Mouse (Mus musculus): Measurements from ENCODE around the gene Syt1.

DNA sequence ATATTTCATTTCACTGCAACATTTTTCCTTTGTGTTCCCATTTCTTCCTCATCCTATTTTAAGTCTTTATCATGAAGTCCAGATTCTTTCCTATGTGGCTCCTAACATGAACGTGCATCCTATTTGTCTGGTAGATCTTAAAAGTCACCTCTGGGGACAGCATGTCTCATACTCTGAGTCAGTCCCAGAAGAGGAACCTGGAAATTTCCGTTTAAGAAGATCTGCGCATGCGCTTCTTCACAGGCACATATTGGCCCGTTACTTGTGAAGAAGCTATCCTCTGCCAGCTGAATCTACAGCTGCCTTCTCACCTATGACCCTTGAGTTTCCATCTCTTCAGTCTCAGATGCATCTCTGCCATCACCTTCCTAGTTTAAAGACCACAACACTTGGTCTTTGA is 55.8 kb downstream of the Syt1 start:
- TF ChIP-seq EP300 (IDR thresholded peaks at IDR 0.05; ENCODE audit: insufficient read depth, low read depth, low read length) (no peak), CTCF (IDR thresholded peaks at IDR 0.05) (no peak), POLR2A (IDR thresholded peaks at IDR 0.05; ENCODE audit: insufficient read depth, low read depth, low read length) (no peak)
